8 mouse cellular contexts compared by ENCODE assay signal in genomic region chr8:121027787-121028186, GRCm38 (mm10). TPM values are rescaled to one million over a fixed set of nuclear protein-coding genes. Genes with fewer than 3 reads are reported as not detected.
DNase-seq lines count a peak whose midpoint lies in the region; ATAC-seq and TF ChIP-seq lines count a peak whose summit lies in the region.
"Had no signal": no experiment of that assay in that cellular context is flagged by ENCODE, and none has a peak within 500 bp of the region (broad histone marks: within the 10 kb centered on the region; RNA-seq: fewer than 3 reads in every experiment).

No protein-coding gene starts in this region.

- peak; percentile 56 for DNase-seq in testis, postnatal 10 days (ENCODE audit: low spot score)
- DNase-seq in testis, postnatal 14 days (ENCODE audit: low spot score): no peak
- DNase-seq in heart, adult 18-20 months: peak; percentile 53 to 74
- DNase-seq in yolk sac, embryonic 10.5 days (ENCODE audit: low spot score): peak; percentile 67
- DNase-seq in layer of hippocampus, adult 2 months (ENCODE audit: low spot score in 2 of 2): no peak
- no peak for DNase-seq in Muller cell, postnatal 12 days (ENCODE audit: inconsistent ontology term)

- H3K9me3 ChIP-seq in kidney, embryonic 16.5 days (ENCODE audit: low read length): no peaks in the 10 kb centered on the region
- H3K9me3 ChIP-seq: midbrain, embryonic 12.5 days had no signal

- no peaks in the 10 kb centered on the region for H3K36me3 ChIP-seq in kidney, embryonic 16.5 days (ENCODE audit: insufficient read depth, low read length)
- H3K36me3 ChIP-seq: midbrain, embryonic 12.5 days had no signal

- H3K9ac ChIP-seq in kidney, embryonic 16.5 days (replicated peaks; ENCODE audit: low read length): no peak overlapping the region
- H3K9ac ChIP-seq: midbrain, embryonic 12.5 days had no signal

- H3K4me2 ChIP-seq in kidney, embryonic 16.5 days (replicated peaks; ENCODE audit: low read depth, low read length): no peak overlapping the region
- H3K4me2 ChIP-seq: midbrain, embryonic 12.5 days had no signal

- no peak overlapping the region for H3K27ac ChIP-seq in kidney, embryonic 16.5 days (ENCODE audit: low read length)
- H3K27ac ChIP-seq in layer of hippocampus, adult 2 months: no peak overlapping the region
- H3K27ac ChIP-seq: midbrain, embryonic 12.5 days had no signal

- WGBS in kidney, embryonic 16.5 days: 9% methylated on average over 13 of the region's 13 CpGs

- TF ChIP-seq CTCF in layer of hippocampus, adult 2 months (conservative IDR thresholded peaks at IDR 0.05): no peak

- H3K4me1 ChIP-seq in kidney, embryonic 16.5 days (ENCODE audit: insufficient read depth, low read length): peaks cover 16% of the 10 kb centered on the region

- H3K27me3 ChIP-seq in kidney, embryonic 16.5 days (ENCODE audit: insufficient read depth, low read length): peaks cover 62% of the 10 kb centered on the region

- H3K4me3 ChIP-seq in kidney, embryonic 16.5 days (ENCODE audit: low read length): no peak overlapping the region
- no peak overlapping the region for H3K4me3 ChIP-seq in layer of hippocampus, adult 2 months
- H3K4me3 ChIP-seq: midbrain, embryonic 12.5 days had no signal

- peak; percentile 60; the same call in 1 of the 2 replicates for ATAC-seq in kidney, embryonic 16.5 days (ENCODE audit: low FRiP score, low TSS enrichment)

RNA-seq across cellular contexts. Expression of gene Foxf1, which starts 56.4 kb away (rescaled TPM):
- under 1 TPM; 0.15 to 0.31 TPM for total RNA-seq in heart, adult 18-20 months (2021)
- 1.5 and 4.6 TPM in 2 replicates for polyA plus RNA-seq in kidney, embryonic 16.5 days (2015; fragmentation: Nextera tagmentation; extraction: Ambion mirVana)
- under 1 TPM; 0.49 to 0.71 TPM for total RNA-seq in layer of hippocampus, adult 2 months (2021)

Comparison
In these comparisons a context has a peak if more than half of its experiments do, and no peak if none do; other contexts are left out.
1. DNase-seq: peak in testis, postnatal 10 days (single experiment), heart, adult 18-20 months (2 of 2) and yolk sac, embryonic 10.5 days (single experiment); none in testis, postnatal 14 days (single experiment), layer of hippocampus, adult 2 months (0 of 2) and Muller cell, postnatal 12 days (single experiment).